25 mouse cellular contexts compared by ENCODE assay signal in genomic region chr2:173948586-173948985, GRCm38 (mm10).
DNase-seq lines count a peak whose midpoint lies in the region; ATAC-seq and TF ChIP-seq lines count a peak whose summit lies in the region.
"Had no signal": no experiment of that assay in that cellular context is flagged by ENCODE, and none has a peak within 500 bp of the region (broad histone marks: within the 10 kb centered on the region; RNA-seq: fewer than 3 reads in every experiment).

No protein-coding gene starts in this region.

- peak; percentile 55 for DNase-seq in heart, embryonic 10.5 days (ENCODE audit: low spot score)
- DNase-seq in heart, adult 18-20 months: no peak
- peak; percentile 7 for DNase-seq in liver, postnatal 0 days
- DNase-seq in liver: no peak
- DNase-seq in urinary bladder, postnatal 4 days (ENCODE audit: low spot score in 2 of 2): peak; percentile 4 to 50
- DNase-seq in urinary bladder, postnatal 14 days (ENCODE audit: low spot score): no peak
- no peak for DNase-seq in adrenal gland, adult 2 months
- DNase-seq: adrenal gland, postnatal 14 days; B cell, adult 2 months; cerebellum, adult 11 months; cerebellum, adult 2 months; cerebellum, adult 9-11 months; cerebellum, postnatal 25 days; gastrocnemius, postnatal 25 days; heart, postnatal 14 days; heart, postnatal 4 days had no signal

- H3K27me3 ChIP-seq in heart, embryonic 10.5 days (ENCODE audit: insufficient read depth, poor library complexity, severe bottlenecking): no peaks in the 10 kb centered on the region
- H3K27me3 ChIP-seq in liver, postnatal 0 days (ENCODE audit: insufficient read depth, low read length): no peaks in the 10 kb centered on the region
- H3K27me3 ChIP-seq: embryonic facial prominence, embryonic 13.5 days; forebrain, embryonic 12.5 days; forebrain, embryonic 15.5 days; heart, embryonic 13.5 days had no signal

- H3K9me3 ChIP-seq in heart, embryonic 10.5 days: peaks cover 3% of the 10 kb centered on the region; the same call in 1 of the 2 replicates
- no peaks in the 10 kb centered on the region for H3K9me3 ChIP-seq in liver, postnatal 0 days (ENCODE audit: low read length)
- H3K9me3 ChIP-seq: heart, embryonic 13.5 days had no signal

- 80% methylated on average over 5 of the region's 5 CpGs for WGBS in heart, embryonic 10.5 days
- 76% methylated on average over 5 of the region's 5 CpGs for WGBS in liver, postnatal 0 days (ENCODE audit: insufficient replicate concordance)

- no peak overlapping the region for H3K4me3 ChIP-seq in heart, embryonic 10.5 days
- no peak overlapping the region for H3K4me3 ChIP-seq in liver, postnatal 0 days (ENCODE audit: low read depth, low read length)
- H3K4me3 ChIP-seq: embryonic facial prominence, embryonic 13.5 days; erythroblast, embryonic 14.5 days; forebrain, embryonic 12.5 days; forebrain, embryonic 15.5 days; heart, embryonic 13.5 days had no signal

- H3K36me3 ChIP-seq in heart, embryonic 10.5 days: no peaks in the 10 kb centered on the region
- no peaks in the 10 kb centered on the region for H3K36me3 ChIP-seq in liver, postnatal 0 days (replicated peaks; ENCODE audit: insufficient read depth, low read length)
- H3K36me3 ChIP-seq: embryonic facial prominence, embryonic 13.5 days; forebrain, embryonic 12.5 days; forebrain, embryonic 15.5 days; G1E; heart, embryonic 13.5 days had no signal

- no peak overlapping the region for H3K27ac ChIP-seq in heart, embryonic 10.5 days
- no peak overlapping the region for H3K27ac ChIP-seq in liver, postnatal 0 days (ENCODE audit: low read depth)
- H3K27ac ChIP-seq: embryonic facial prominence, embryonic 13.5 days; forebrain, embryonic 12.5 days; forebrain, embryonic 15.5 days; heart, embryonic 13.5 days; hindbrain, embryonic 14.5 days; hindbrain, postnatal 0 days had no signal

- 0 out of 2 replicates have a peak, but pooled peaks cover 5% of the 10 kb centered on the region for H3K4me1 ChIP-seq in heart, embryonic 10.5 days
- no peaks in the 10 kb centered on the region for H3K4me1 ChIP-seq in liver, postnatal 0 days (ENCODE audit: insufficient read depth)
- H3K4me1 ChIP-seq: embryonic facial prominence, embryonic 13.5 days; forebrain, embryonic 12.5 days; forebrain, embryonic 15.5 days had no signal

- no peak for TF ChIP-seq CTCF in liver, postnatal 0 days (IDR thresholded peaks at IDR 0.05; ENCODE audit: low read depth)

- H3K9ac ChIP-seq in liver, postnatal 0 days (replicated peaks): no peak overlapping the region
- H3K9ac ChIP-seq: embryonic facial prominence, embryonic 13.5 days; forebrain, embryonic 12.5 days; forebrain, embryonic 15.5 days; heart, embryonic 13.5 days; hindbrain, embryonic 14.5 days had no signal

- TF ChIP-seq EP300 in liver, postnatal 0 days (IDR thresholded peaks at IDR 0.05; ENCODE audit: low read depth): no peak

- no peak for ATAC-seq in liver, postnatal 0 days
- ATAC-seq: forebrain, embryonic 15.5 days; hindbrain, postnatal 0 days; Patski had no signal

- no peak overlapping the region for H3K4me2 ChIP-seq in liver, postnatal 0 days (ENCODE audit: low read depth, low read length)
- H3K4me2 ChIP-seq: embryonic facial prominence, embryonic 13.5 days; forebrain, embryonic 12.5 days; forebrain, embryonic 15.5 days; heart, embryonic 13.5 days; hindbrain, embryonic 14.5 days had no signal

Comparison
In these comparisons a context has a peak if more than half of its experiments do, and no peak if none do; other contexts are left out.
1. DNase-seq: peak in heart, embryonic 10.5 days (single experiment), liver, postnatal 0 days (single experiment) and urinary bladder, postnatal 4 days (2 of 2); none in heart, adult 18-20 months (0 of 2), liver (single experiment), urinary bladder, postnatal 14 days (single experiment) and adrenal gland, adult 2 months (single experiment).